Mouse (Mus musculus): ENCODE data around the gene Smok2b. TPM values are rescaled to one million over a fixed set of nuclear protein-coding genes. Genes with fewer than 3 reads are reported as not detected.
"Not testable (repeated sequence)": the region's sequence is repeated elsewhere in the genome, so short reads cannot be mapped to it uniquely, and the experiment has no call there.

The Smok2b gene
- polyA plus RNA-seq, 1 experiment from 2014 or later, result not detected

DNA sequence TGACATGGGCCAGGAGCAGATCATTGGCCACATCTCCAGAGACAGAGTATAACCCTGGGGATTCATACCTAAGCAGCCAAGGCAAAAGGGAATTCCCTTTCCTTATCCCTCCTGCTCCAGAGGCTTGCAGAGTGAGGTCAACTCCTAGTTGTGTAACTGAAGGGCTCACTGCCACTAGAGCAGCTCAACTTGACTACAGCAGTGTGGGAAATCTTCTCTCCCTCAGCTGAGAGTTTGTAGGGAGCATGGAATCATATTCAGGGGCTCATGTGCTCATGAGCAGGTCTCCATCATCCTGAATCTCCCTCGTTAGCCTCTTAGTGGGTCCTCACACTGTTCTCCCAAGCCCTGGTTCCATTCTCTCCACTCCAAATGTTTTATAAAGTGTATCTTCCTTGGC is 24.8 kb upstream of the Smok2b start:
- DNase-seq (ENCODE audit: low spot score); H3K27ac ChIP-seq; H3K36me3 ChIP-seq; H3K4me1 ChIP-seq (replicated peaks); H3K4me3 ChIP-seq; H3K27me3 ChIP-seq (ENCODE audit: insufficient read depth, poor library complexity, severe bottlenecking): not testable (repeated sequence)
- peaks cover 75% of the 10 kb centered on the region for H3K9me3 ChIP-seq
- WGBS, result 78% methylated on average over 1 of the region's 1 CpGs

DNA sequence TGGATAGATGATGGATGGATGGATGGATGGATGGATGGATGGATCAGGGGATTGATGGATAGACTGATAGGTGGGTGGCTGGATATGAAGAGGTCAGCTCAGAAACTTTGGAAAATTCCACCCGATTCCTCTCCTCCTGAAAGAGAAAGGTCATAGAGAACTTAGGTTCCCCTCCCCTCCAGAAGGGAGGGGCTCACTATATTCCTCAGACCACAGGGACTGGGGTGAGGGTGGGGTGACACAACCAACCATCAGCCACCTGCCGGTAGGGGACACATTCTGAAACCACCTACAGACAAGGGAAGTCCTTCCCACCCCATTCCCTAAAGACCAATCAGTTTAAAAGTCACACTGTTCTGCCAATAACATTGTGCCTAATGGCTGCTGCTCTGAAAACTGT is 23.6 kb upstream of the Smok2b start:
- Histone ChIP-seq H3K9me3 (peaks cover 73% of the 10 kb centered on the region), H3K36me3 (no peaks in the 10 kb centered on the region), H3K4me1 (replicated peaks) (no peaks in the 10 kb centered on the region), H3K27ac (no peak overlapping the region), H3K27me3 (ENCODE audit: insufficient read depth, poor library complexity, severe bottlenecking) (no peaks in the 10 kb centered on the region), H3K4me3 (no peak overlapping the region)
- DNase-seq (ENCODE audit: low spot score), result no peak
- WGBS, result 88% methylated on average over 2 of the region's 2 CpGs

DNA sequence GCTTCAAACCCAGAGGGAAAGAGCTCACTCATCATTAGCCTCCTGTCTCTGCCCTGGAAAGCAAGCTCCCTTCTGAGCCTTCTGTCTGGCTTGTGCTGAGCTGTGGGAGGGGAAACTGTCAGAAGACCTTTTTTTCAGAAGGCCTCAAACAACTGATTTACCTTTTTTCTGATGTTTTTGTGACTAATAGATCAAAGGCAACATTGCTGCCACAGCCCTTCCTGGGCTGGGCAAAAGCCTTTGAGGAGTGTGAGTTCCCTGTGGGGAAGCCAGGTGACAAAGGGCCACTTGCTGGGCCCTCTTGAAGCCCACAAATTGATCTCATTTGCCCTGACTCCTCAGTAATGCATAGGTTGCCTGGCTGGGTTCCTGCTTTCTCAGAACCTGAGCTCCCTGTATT is 21.6 kb upstream of the Smok2b start:
- not testable (repeated sequence) for H3K4me1 ChIP-seq (replicated peaks); H3K27me3 ChIP-seq (ENCODE audit: insufficient read depth, poor library complexity, severe bottlenecking); H3K4me3 ChIP-seq; H3K36me3 ChIP-seq; H3K27ac ChIP-seq; DNase-seq (ENCODE audit: low spot score)
- H3K9me3 ChIP-seq, result peaks cover 83% of the 10 kb centered on the region

DNA sequence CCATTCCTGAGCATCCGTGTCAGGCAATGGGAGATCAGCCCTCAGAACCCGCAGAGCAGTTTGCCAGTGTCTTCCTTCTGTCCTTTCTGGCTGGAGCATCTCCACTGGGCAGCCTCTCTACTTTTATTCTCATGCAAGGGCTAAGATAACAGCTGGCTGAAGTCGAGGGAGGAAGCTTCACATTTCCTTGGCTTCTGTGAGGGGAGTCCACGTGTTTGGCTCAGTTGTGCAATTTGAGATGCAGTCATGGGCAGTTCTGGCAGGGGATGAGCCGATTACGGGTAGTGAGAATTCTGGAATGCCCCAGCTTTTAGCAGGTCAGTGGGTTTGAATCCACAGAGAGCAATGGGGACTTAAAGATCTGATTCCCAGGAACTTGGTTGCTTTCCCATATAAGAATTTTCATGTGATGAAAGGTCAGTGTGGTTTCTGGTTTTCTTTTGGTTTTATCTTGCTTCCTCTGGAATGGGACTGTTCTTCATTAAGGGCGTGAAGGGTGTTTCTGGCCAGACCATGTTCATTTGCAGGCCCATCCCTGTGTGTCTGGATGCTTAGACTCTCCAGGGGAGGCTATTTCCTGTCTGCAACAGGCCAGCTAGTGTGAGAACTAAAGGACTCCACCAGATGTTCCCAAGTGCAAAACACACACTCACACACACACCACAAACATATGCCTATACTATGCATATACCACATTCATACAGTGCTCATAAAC is 17.8 kb upstream of the Smok2b start:
- H3K4me3 ChIP-seq, result no peak overlapping the region
- 75% methylated on average over 7 of the region's 7 CpGs for WGBS
- no peak for DNase-seq (ENCODE audit: low spot score)

DNA sequence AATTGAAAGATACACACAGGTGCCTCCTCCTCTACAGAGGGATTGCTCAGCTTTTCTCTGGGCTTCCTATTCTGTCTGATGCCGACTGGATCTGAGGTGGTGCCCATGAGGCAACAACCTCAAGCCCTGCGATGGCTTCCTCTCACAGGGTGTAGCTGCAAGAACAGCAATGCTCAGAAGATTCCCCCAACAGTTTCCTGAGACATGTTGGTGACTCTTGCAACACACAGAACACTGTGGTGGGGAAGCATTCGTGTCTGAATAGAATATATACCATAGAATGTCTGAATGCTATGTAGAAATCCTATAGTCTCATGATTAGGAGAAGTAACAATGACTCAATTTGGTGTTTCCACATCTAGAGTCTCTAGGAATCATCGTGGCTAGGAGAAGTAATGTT is 15.9 kb upstream of the Smok2b start:
- H3K27me3 ChIP-seq (ENCODE audit: insufficient read depth, poor library complexity, severe bottlenecking), result no peaks in the 10 kb centered on the region
- no peak overlapping the region for H3K4me3 ChIP-seq
- H3K9me3 ChIP-seq, result peaks cover 96% of the 10 kb centered on the region
- WGBS, result 65% methylated on average over 4 of the region's 4 CpGs
- H3K4me1 ChIP-seq (replicated peaks), result no peaks in the 10 kb centered on the region
- no peaks in the 10 kb centered on the region for H3K36me3 ChIP-seq
- H3K27ac ChIP-seq, result no peak overlapping the region
- no peak for DNase-seq (ENCODE audit: low spot score)

More for the DNA sequence above, 17.8 kb upstream of the Smok2b start:
- H3K27ac ChIP-seq, result no peak overlapping the region
- peaks cover 92% of the 10 kb centered on the region for H3K9me3 ChIP-seq
- H3K36me3 ChIP-seq, result no peaks in the 10 kb centered on the region
- no peaks in the 10 kb centered on the region for H3K4me1 ChIP-seq (replicated peaks)
- no peaks in the 10 kb centered on the region for H3K27me3 ChIP-seq (ENCODE audit: insufficient read depth, poor library complexity, severe bottlenecking)

DNA sequence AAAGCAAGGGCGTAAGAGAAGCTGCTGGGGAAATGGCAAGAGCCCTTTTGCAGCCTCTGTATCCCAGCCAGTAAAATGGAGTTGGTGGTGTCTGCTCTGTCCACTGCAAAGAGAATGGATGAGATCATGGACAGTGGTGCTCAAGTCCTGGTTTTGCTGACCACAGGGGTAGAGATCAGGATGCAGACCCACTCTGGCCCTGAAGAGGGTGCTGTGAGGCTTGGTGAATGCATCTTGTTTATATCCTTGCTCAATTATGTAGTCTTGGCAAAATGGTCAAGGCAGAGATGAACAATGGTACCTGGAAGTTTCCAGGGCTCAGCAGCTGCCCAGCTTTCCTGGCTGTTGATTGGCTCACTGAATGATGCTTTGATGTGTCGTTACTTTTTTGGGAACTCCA is 14.5 kb upstream of the Smok2b start:
- WGBS, result 88% methylated on average over 2 of the region's 2 CpGs
- Histone ChIP-seq H3K9me3 (peaks cover 100% of the 10 kb centered on the region), H3K27me3 (ENCODE audit: insufficient read depth, poor library complexity, severe bottlenecking) (no peaks in the 10 kb centered on the region)

DNA sequence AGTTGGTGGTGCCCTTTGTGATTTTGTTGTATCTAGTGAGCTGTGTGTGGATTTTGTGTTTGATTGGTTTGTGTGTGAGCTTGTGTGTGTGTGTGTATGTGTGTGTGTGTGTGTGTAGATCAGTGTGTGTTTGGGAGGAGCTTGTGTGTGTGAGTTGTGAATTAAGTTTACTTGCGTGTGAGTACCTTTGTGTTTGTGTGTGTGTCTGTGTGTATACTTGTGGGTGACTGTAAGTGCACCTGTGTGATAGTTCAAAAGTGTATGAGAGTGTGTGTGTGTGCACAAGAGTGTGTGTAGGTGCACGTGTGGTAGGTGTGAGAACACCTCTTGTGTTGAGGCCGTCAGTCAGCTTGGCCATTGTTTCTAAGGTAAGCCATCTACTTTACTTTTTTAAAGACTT is 9.2 kb upstream of the Smok2b start, which contains the start of gene Smok2a:
Gene Smok2a, plus strand, starts transcription at position 301 of the 400 bp plus-strand sequence.
- DNase-seq (ENCODE audit: low spot score), result no peak
- Histone ChIP-seq H3K4me3 (no peak within 1 kb of the TSS), H3K36me3 (no peaks in the 10 kb centered on the region), H3K27ac (no peak within 1 kb of the TSS), H3K9me3 (peaks cover 97% of the 10 kb centered on the region), H3K4me1 (replicated peaks) (no peaks in the 10 kb centered on the region), H3K27me3 (ENCODE audit: insufficient read depth, poor library complexity, severe bottlenecking) (no peaks in the 10 kb centered on the region)
- 91% methylated on average over 3 of the region's 3 CpGs for WGBS

More for the DNA sequence above, 14.5 kb upstream of the Smok2b start:
- no peaks in the 10 kb centered on the region for H3K36me3 ChIP-seq
- DNase-seq (ENCODE audit: low spot score), result no peak
- H3K4me1 ChIP-seq (replicated peaks), result no peaks in the 10 kb centered on the region
- no peak overlapping the region for H3K27ac ChIP-seq
- no peak overlapping the region for H3K4me3 ChIP-seq

DNA sequence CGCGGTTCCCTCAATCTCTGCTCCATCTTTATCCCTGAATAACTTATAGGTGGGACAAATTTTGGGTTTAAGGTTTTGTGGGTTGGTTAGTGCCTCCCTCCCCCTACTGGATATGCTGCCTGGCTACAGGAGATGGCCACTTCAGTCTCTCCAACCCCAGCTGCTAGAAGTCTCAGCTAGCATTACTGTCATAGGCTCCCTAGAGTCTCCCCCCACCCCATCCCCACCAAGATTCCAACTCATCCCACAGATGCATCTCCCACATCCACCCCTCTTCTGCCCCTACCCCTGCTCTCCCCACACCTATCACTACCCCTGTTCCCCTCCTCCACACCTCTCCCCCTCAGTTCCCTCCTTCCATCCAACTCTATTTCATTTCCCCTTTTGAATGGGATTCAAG is 8.1 kb upstream of the Smok2b start:
- H3K4me3 ChIP-seq; H3K27me3 ChIP-seq (ENCODE audit: insufficient read depth, poor library complexity, severe bottlenecking); H3K27ac ChIP-seq; DNase-seq (ENCODE audit: low spot score); H3K36me3 ChIP-seq; H3K4me1 ChIP-seq (replicated peaks): not testable (repeated sequence)
- 86% methylated on average over 2 of the region's 2 CpGs for WGBS
- peaks cover 97% of the 10 kb centered on the region for H3K9me3 ChIP-seq

DNA sequence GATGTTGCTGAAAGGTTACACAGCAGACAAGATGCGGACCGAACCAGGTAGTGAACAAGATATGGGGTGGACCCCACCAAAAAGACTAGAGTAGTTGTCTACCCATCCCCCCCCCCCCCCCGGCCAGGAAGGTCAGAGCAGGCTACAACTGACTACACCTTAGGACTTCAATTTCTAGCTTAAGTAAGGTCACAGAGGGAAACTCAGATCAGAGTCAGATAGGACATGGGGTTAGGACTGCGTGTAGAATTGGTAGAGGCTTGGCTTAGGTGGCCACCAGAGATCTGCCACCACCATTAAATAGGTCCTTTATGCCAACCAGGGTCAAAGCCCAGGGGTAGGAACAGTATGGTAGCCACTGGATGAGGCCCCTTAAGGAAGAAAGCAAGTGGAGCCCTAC is 9.4 kb downstream of the Smok2b start:
- H3K9me3 ChIP-seq, result peaks cover 64% of the 10 kb centered on the region
- H3K27ac ChIP-seq, result not testable (repeated sequence)

DNA sequence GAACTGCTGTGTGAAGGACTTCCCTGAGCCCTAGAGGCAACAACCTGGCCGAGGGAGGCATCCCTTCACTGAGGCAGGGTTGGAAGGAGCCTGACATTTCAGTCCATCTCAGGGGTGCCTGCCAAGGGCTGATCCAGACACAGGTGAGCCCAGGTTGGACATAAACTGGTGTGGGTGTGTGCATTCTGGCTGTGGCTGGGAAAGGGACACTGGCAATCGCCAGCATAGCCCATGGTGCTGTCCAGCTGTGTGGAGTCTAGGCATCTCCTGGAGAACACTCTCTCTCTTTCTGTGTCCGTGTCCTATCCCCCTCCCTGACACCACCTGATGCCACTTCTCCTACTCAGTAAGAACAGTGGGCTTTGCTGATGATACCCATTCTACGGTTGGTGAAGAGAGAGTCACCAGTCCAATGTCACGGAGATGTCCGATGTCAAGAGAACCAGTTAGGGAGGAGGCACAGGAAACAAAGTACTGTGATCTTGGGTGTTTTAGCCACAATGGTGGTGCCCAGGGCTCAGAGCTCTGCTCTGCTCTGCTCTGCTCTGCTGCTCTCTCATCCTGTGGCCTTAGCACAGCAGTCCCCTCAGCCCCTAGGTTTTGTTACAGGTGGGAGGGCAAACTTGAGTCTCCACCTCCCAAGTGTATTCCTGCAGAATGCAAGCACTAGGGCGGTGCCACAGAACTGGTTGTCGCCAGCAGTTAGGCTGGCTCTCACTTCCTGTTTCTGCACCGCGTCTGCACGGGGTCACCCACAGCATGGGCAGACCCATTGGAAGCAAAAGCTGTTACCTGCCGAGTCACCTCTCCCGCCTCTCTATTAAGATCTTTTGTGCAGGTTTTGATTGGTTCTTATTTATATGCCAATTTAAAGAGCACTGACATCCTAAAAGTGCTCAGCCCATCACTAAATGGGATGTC is 11.0 kb downstream of the Smok2b start:
- 87% methylated on average over 7 of the region's 13 CpGs for WGBS
- H3K4me3 ChIP-seq; H3K36me3 ChIP-seq; H3K4me1 ChIP-seq (replicated peaks); H3K27ac ChIP-seq; DNase-seq (ENCODE audit: low spot score); H3K27me3 ChIP-seq (ENCODE audit: insufficient read depth, poor library complexity, severe bottlenecking): not testable (repeated sequence)
- H3K9me3 ChIP-seq, result peaks cover 47% of the 10 kb centered on the region

More for the DNA sequence above, 9.4 kb downstream of the Smok2b start:
- not testable (repeated sequence) for H3K4me3 ChIP-seq; H3K36me3 ChIP-seq; H3K27me3 ChIP-seq (ENCODE audit: insufficient read depth, poor library complexity, severe bottlenecking); DNase-seq (ENCODE audit: low spot score); H3K4me1 ChIP-seq (replicated peaks)
- WGBS, result 80% methylated on average over 4 of the region's 4 CpGs

DNA sequence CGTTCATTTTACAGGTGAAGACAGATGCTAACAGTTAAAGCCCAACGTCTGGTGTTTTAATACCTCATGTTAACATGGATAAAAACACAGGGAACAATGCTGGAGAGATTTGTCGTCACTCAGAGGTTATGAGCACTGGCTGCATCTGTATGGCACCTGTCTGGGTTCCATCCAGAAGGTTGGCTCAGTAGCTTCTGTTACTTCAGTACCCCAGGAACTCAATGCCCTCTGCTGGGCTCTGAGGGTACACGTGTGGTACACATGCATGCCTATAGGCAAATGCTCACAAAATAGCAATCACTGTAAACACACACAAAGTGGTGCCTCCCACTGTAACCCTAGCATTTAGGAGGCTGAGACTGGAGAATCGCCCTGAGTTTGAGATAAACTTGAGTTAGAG is 24.7 kb downstream of the Smok2b start:
- H3K9me3 ChIP-seq, result peaks cover 15% of the 10 kb centered on the region
- 66% methylated on average over 1 of the region's 5 CpGs for WGBS
- not testable (repeated sequence) for DNase-seq (ENCODE audit: low spot score); H3K27me3 ChIP-seq (ENCODE audit: insufficient read depth, poor library complexity, severe bottlenecking); H3K4me3 ChIP-seq; H3K27ac ChIP-seq; H3K36me3 ChIP-seq; H3K4me1 ChIP-seq (replicated peaks)

Data from hindbrain, embryonic 10.5 days (tissue).